In the genomic region with DNA sequence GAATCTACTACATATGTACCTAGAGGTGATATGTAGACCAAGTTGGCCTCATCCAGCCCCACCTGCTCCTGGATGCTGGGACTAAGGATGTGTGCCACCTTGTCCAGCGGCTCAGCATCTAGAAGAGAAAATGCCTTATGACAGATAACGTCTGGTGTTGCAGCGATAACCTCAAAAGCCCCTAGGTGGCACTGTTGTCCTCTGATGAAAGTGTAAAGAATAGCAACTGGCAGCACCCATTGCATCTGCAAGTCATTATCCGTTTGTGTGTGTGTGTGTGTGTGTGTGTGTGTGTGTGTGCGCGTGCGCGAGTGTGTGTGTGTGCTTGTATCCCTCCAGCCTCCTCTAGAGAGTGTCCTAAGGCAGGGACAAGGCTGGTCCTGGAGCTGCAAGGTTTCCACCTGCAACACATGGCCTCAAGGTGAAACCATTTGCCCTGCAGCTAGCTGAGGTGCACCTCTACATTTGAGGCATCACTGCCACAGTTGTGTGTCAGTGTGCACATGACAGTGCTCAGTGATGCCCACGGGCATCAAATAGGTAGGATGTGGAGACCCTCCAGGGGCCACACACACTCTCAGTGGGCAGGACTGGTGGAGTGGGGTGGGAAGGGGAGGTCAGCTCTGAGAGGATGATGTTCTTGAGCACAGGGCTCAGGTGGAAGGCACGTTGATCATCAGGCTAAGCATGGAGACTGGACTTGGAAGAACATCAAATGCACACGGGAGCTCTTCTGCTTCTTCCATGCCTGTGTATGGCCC, we compare ENCODE assay signal across 7 mouse cellular contexts. TPM values are rescaled to one million over a fixed set of nuclear protein-coding genes. Genes with fewer than 3 reads are reported as not detected.
DNase-seq lines count a peak whose midpoint lies in the region; ATAC-seq lines count a peak whose summit lies in the region.

No protein-coding gene starts in this region.

- intact Hi-C loops in left cerebral cortex, postnatal 14 days (cut with DNase I) = loop anchor here (10.0 kb wide), 1 partner anchor 176 kb away; the partner anchor contains the start of gene Nradd

- peak; percentile 58 to 62 for DNase-seq in adrenal gland, adult 18-20 months (ENCODE audit: low spot score in 2 of 2)
- peak; percentile 89 for DNase-seq in embryo, embryonic 11 days
- peak; percentile 49 for DNase-seq in gastrocnemius, postnatal 25 days
- peak; percentile 88 to 96 for DNase-seq in left cerebral cortex, postnatal 14 days (ENCODE audit: low spot score in 2 of 2)
- peak; percentile 86 for DNase-seq in mesoderm, embryonic 11.5 days (ENCODE audit: low read depth, low spot score)
- peak; percentile 72 for DNase-seq in right cerebral cortex, postnatal 4 days

- H3K27ac ChIP-seq in intestine, embryonic 15.5 days = no peak overlapping the region

- no peak overlapping the region for H3K9ac ChIP-seq in intestine, embryonic 15.5 days

- WGBS in intestine, embryonic 15.5 days = 24% methylated on average over 11 of the region's 11 CpGs

- no peak overlapping the region for H3K4me2 ChIP-seq in intestine, embryonic 15.5 days (replicated peaks)

- H3K36me3 ChIP-seq in intestine, embryonic 15.5 days = no peaks in the 10 kb centered on the region

- no peak overlapping the region for H3K4me3 ChIP-seq in intestine, embryonic 15.5 days (replicated peaks)

- H3K4me1 ChIP-seq in intestine, embryonic 15.5 days (replicated peaks) = no peaks in the 10 kb centered on the region

- H3K9me3 ChIP-seq in intestine, embryonic 15.5 days = no peaks in the 10 kb centered on the region

- ATAC-seq in intestine, embryonic 15.5 days = peak; percentile 82

- H3K27me3 ChIP-seq in intestine, embryonic 15.5 days (replicated peaks) = no peaks in the 10 kb centered on the region

RNA-seq across cellular contexts. Expression of gene Klhl18, which starts 27.5 kb away (rescaled TPM):
- 10 to 100 TPM; 12.8 to 15.3 TPM for total RNA-seq in adrenal gland, adult 18-20 months (2021)
- total RNA-seq in gastrocnemius, postnatal 25 days (2021) = 1 to 10 TPM; 7.5 to 9.4 TPM
- 7.2 and 8.5 TPM in 2 replicates for polyA plus RNA-seq in intestine, embryonic 15.5 days (2015; fragmentation: Nextera tagmentation; extraction: Ambion mirVana)
- total RNA-seq in left cerebral cortex, postnatal 14 days (2021) = 10 to 100 TPM; 31.4 to 33.8 TPM

RNA-seq across cellular contexts. Expression of gene Kif9, which starts 27.7 kb away (rescaled TPM):
- 1 to 10 TPM; 1.4 to 1.8 TPM for total RNA-seq in adrenal gland, adult 18-20 months (2021)
- under 1 TPM in 1 of 2 experiments, not detected in 1; 0.26 TPM for total RNA-seq in gastrocnemius, postnatal 25 days (2021)
- polyA plus RNA-seq in intestine, embryonic 15.5 days (2015; fragmentation: Nextera tagmentation; extraction: Ambion mirVana) = 0.72 and 0.79 TPM in 2 replicates
- total RNA-seq in left cerebral cortex, postnatal 14 days (2021) = 1 to 10 TPM; 4.6 to 6.4 TPM

RNA-seq across cellular contexts. Expression of gene Ngp, which starts 29.5 kb away (rescaled TPM):
- not detected for total RNA-seq in adrenal gland, adult 18-20 months (2021)
- total RNA-seq in gastrocnemius, postnatal 25 days (2021) = not detected
- polyA plus RNA-seq in intestine, embryonic 15.5 days (2015; fragmentation: Nextera tagmentation; extraction: Ambion mirVana) = 5.3 and 10.7 TPM in 2 replicates
- under 1 TPM in 1 of 2 experiments, not detected in 1; 0.63 TPM for total RNA-seq in left cerebral cortex, postnatal 14 days (2021)

RNA-seq across cellular contexts. Expression of gene Ptpn23, which starts 41.0 kb away (rescaled TPM):
- 10 to 100 TPM; 67.2 to 70.7 TPM for total RNA-seq in adrenal gland, adult 18-20 months (2021)
- total RNA-seq in gastrocnemius, postnatal 25 days (2021) = 1 to 10 TPM; 6.9 to 8.1 TPM
- polyA plus RNA-seq in intestine, embryonic 15.5 days (2015; fragmentation: Nextera tagmentation; extraction: Ambion mirVana) = 12.2 and 15.6 TPM in 2 replicates
- 10 to 100 TPM; 54.2 to 59.7 TPM for total RNA-seq in left cerebral cortex, postnatal 14 days (2021)
